Mouse (Mus musculus) lung, postnatal 0 days (tissue): ENCODE data around the gene Fgf6. TPM values are rescaled to one million over a fixed set of nuclear protein-coding genes. Genes with fewer than 3 reads are reported as not detected.

Experiments
- ATAC-seq: fragments of 200-750 bp; cut with Nextera tagmentation; 2 replicates; pipeline ENCODE4 v1.8.0; 2017; ENCODE audit warnings: moderate library complexity
- DNase-seq: peaks from one replicate; pipeline ENCODE4 v3.0.0-alpha.2; 2016; ENCODE audit warnings: low spot score
- H3K27ac ChIP-seq: fragments of 300-500 bp; sonication (generic); 2 replicates; pipeline ENCODE4 v1.5.1; 2014; ENCODE audit warnings: antibody characterized with exemption, mild to moderate bottlenecking, low read length, mixed read lengths
- H3K27me3 ChIP-seq: fragments of 300-500 bp; sonication (generic); replicated peaks from 2 replicates; pipeline ENCODE4 v1.6.1; 2014; ENCODE audit warnings: low read length, mixed read lengths; ENCODE audit not compliant: insufficient read depth
- H3K36me3 ChIP-seq: fragments of 300-500 bp; sonication (generic); 2 replicates; pipeline ENCODE4 v1.6.1; 2014; ENCODE audit warnings: low read length, mixed read lengths; ENCODE audit not compliant: insufficient read depth
- H3K4me1 ChIP-seq: fragments of 300-500 bp; sonication (generic); 2 replicates; pipeline ENCODE4 v1.6.1; 2014; ENCODE audit warnings: antibody characterized with exemption, low read depth, low read length, mixed read lengths; ENCODE audit not compliant: insufficient read depth
- H3K4me2 ChIP-seq: fragments of 300-500 bp; sonication (generic); replicated peaks from 2 replicates; pipeline ENCODE4 v1.6.1; 2014; ENCODE audit warnings: low read depth, mild to moderate bottlenecking, low read length, moderate library complexity, mixed read lengths
- H3K4me3 ChIP-seq: fragments of 300-500 bp; sonication (generic); 2 replicates; pipeline ENCODE4 v1.5.1; 2014; ENCODE audit warnings: low read depth, low read length
- H3K9ac ChIP-seq: fragments of 300-500 bp; sonication (generic); replicated peaks from 2 replicates; pipeline ENCODE4 v1.6.1; 2014; ENCODE audit warnings: low read depth, mild to moderate bottlenecking
- H3K9me3 ChIP-seq: fragments of 300-500 bp; sonication (generic); 2 replicates; pipeline ENCODE4 v1.6.1; 2016; ENCODE audit warnings: low read length, mixed read lengths
- CTCF ChIP-seq: IDR thresholded peaks from 2 replicates; pipeline ENCODE4 v1.5.1; 2016; ENCODE audit warnings: antibody characterized with exemption, mild to moderate bottlenecking
- EP300 ChIP-seq: IDR thresholded peaks from 2 replicates; pipeline ENCODE4 v1.6.1; 2016; ENCODE audit warnings: antibody characterized with exemption, mild to moderate bottlenecking, control low read depth
- WGBS: fragments of 180-500 bp; shearing (Covaris S2); extraction: QIAGEN DNeasy Blood & Tissue Kit; methylation state at CpG from one replicate; pipeline ENCODE4 v1.1.7; 2014; 5-methylcytosine and 5-hydroxymethylcytosine counted together
- polyA plus RNA-seq: library from polyadenylated mRNA; unstranded; fragments of >200 nt; fragmentation: Nextera tagmentation; extraction: Ambion mirVana; gene quantifications from 2 replicates; pipeline ENCODE4 v1.2.1, GENCODE M21; 2015

The Fgf6 gene
- polyA plus RNA-seq, 1 experiment from 2014 or later, result not detected

DNA sequence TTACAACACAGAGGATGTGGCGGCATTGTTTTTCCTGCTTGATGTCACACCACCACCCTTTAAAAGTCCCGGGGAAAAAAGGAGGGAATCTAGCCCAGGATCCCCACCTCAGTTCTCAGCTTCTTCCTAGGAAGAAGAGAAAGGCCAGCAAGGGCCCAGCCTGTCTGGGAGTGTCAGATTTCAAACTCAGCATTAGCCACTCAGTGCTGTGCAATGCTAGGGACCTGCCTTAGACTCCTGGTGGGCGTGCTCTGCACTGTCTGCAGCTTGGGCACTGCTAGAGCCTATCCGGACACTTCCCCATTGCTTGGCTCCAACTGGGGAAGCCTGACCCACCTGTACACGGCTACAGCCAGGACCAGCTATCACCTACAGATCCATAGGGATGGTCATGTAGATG lies 57.4 kb downstream of the Fgf6 start, which contains the start of gene Fgf23:
Gene Fgf23, plus strand, starts transcription at position 86 of the 400 bp plus-strand sequence.
- Histone ChIP-seq H3K9me3 (no peaks in the 10 kb centered on the region), H3K4me2 (no peak within 1 kb of the TSS), H3K27me3 (no peaks in the 10 kb centered on the region), H3K36me3 (no peaks in the 10 kb centered on the region), H3K4me3 (no peak within 1 kb of the TSS), H3K9ac (no peak within 1 kb of the TSS), H3K4me1 (no peaks in the 10 kb centered on the region), H3K27ac (no peak within 1 kb of the TSS)
- WGBS, result 6% methylated on average over 5 of the region's 5 CpGs
- peak; percentile 47; the same call in 1 of the 2 replicates for ATAC-seq
- peak; percentile 20 for DNase-seq
- TF ChIP-seq CTCF, result peak; percentile 24
- no peak for TF ChIP-seq EP300

Other genes starting within 250 kb of the Fgf6 start
- gene Ndufa9, start 166.4 kb upstream of the Fgf6 start, polyA plus RNA-seq, result 136 and 141 TPM in 2 replicates
- gene Akap3, start 162.5 kb upstream of the Fgf6 start, polyA plus RNA-seq, result not detected in 2 replicates
- gene Dyrk4, start 93.7 kb upstream of the Fgf6 start, polyA plus RNA-seq, result 0.23 and 0.37 TPM in 2 replicates
- gene Rad51ap1, start 76.0 kb upstream of the Fgf6 start, polyA plus RNA-seq, result 5.3 and 7.5 TPM in 2 replicates
- gene D6Wsu163e, start 75.6 kb upstream of the Fgf6 start, polyA plus RNA-seq, result 12.3 and 13.7 TPM in 2 replicates
- not detected in 2 replicates for gene Fgf23, start 57.3 kb downstream of the Fgf6 start, polyA plus RNA-seq
- 1.9 and 2.1 TPM in 2 replicates for gene Tigar, start 94.0 kb downstream of the Fgf6 start, polyA plus RNA-seq
- gene Ccnd2, start 136.6 kb downstream of the Fgf6 start, polyA plus RNA-seq, result 286 and 310 TPM in 2 replicates